Mouse (Mus musculus): ENCODE results near the gene Ovch2.
"Not testable (repeated sequence)": the region's sequence is repeated elsewhere in the genome, so short reads cannot be mapped to it uniquely, and the experiment has no call there.

Gene Ovch2

GRCm38 (mm10) chr7:107801108-107801507 is at the start of gene Ovch2:
Gene Ovch2, minus strand, starts transcription at chr7:107801208.
- no peak for DNase-seq (ENCODE audit: low spot score)

- DNase-seq (ENCODE audit: low spot score): not testable (repeated sequence)
These were observed 46.4 kb upstream of the Ovch2 start, which contains the start of gene Olfr470 for GRCm38 (mm10) chr7:107847390-107847789. Gene Olfr470, minus strand, starts transcription at chr7:107847490.

GRCm38 (mm10) chr7:107841719-107842118 is 40.7 kb upstream of the Ovch2 start:
- DNase-seq (ENCODE audit: low spot score): no peak

GRCm38 (mm10) chr7:107825441-107825840 is 24.4 kb upstream of the Ovch2 start, which contains the start of gene Olfr469:
Gene Olfr469, minus strand, starts transcription at chr7:107825541.
- not testable (repeated sequence) for DNase-seq (ENCODE audit: low spot score)

GRCm38 (mm10) chr7:107823867-107824266 is 22.9 kb upstream of the Ovch2 start:
- not testable (repeated sequence) for DNase-seq (ENCODE audit: low spot score)

- DNase-seq (ENCODE audit: low spot score): no peak
These were observed 18.4 kb upstream of the Ovch2 start for GRCm38 (mm10) chr7:107819442-107819841.

GRCm38 (mm10) chr7:107811963-107812362 is 11.0 kb upstream of the Ovch2 start, which contains the start of gene Olfr467:
Gene Olfr467, plus strand, starts transcription at chr7:107812263.
- DNase-seq (ENCODE audit: low spot score): no peak

GRCm38 (mm10) chr7:107802138-107802537 is 1.1 kb upstream of the Ovch2 start:
- no peak for DNase-seq (ENCODE audit: low spot score)

GRCm38 (mm10) chr7:107796500-107796899 is 4.5 kb downstream of the Ovch2 start:
- no peak for DNase-seq (ENCODE audit: low spot score)

- no peak for DNase-seq (ENCODE audit: low spot score)
These were observed 12.9 kb downstream of the Ovch2 start for GRCm38 (mm10) chr7:107787977-107788620.

GRCm38 (mm10) chr7:107779611-107780010 is 21.4 kb downstream of the Ovch2 start:
- peak; percentile 5 for DNase-seq (ENCODE audit: low spot score)

- no peak for DNase-seq (ENCODE audit: low spot score)
These were observed 22.8 kb downstream of the Ovch2 start for GRCm38 (mm10) chr7:107778216-107778615.

GRCm38 (mm10) chr7:107770812-107771211 is 30.2 kb downstream of the Ovch2 start:
- no peak for DNase-seq (ENCODE audit: low spot score)

- no peak for DNase-seq (ENCODE audit: low spot score)
These were observed 43.5 kb downstream of the Ovch2 start, which contains the start of gene Cyb5r2 for GRCm38 (mm10) chr7:107757308-107758151. Gene Cyb5r2, minus strand, starts transcription at chr7:107758032.

- no peak for DNase-seq (ENCODE audit: low spot score)
These were observed 44.3 kb downstream of the Ovch2 start for GRCm38 (mm10) chr7:107756748-107757147.

GRCm38 (mm10) chr7:107755905-107756304 is 45.1 kb downstream of the Ovch2 start:
- no peak for DNase-seq (ENCODE audit: low spot score)

- DNase-seq (ENCODE audit: low spot score): peak; percentile 33
These were observed 48.9 kb downstream of the Ovch2 start for GRCm38 (mm10) chr7:107752031-107752520.

- DNase-seq (ENCODE audit: low spot score): no peak
These were observed 51.3 kb downstream of the Ovch2 start for GRCm38 (mm10) chr7:107749721-107750120.

GRCm38 (mm10) chr7:107749270-107749669 is 51.7 kb downstream of the Ovch2 start:
- DNase-seq (ENCODE audit: low spot score): no peak

- peak; percentile 62 for DNase-seq (ENCODE audit: low spot score)
These were observed 53.1 kb downstream of the Ovch2 start for GRCm38 (mm10) chr7:107747954-107748353.

- DNase-seq (ENCODE audit: low spot score): no peak
These were observed 53.5 kb downstream of the Ovch2 start for GRCm38 (mm10) chr7:107747476-107747875.

GRCm38 (mm10) chr7:107746036-107746435 is 55.0 kb downstream of the Ovch2 start:
- DNase-seq (ENCODE audit: low spot score): no peak

- DNase-seq (ENCODE audit: low spot score): no peak
These were observed 55.9 kb downstream of the Ovch2 start for GRCm38 (mm10) chr7:107745111-107745510.

Measured in urinary bladder, postnatal 14 days (tissue).